Mouse (Mus musculus): ENCODE results near the gene Fbxl5. TPM values are rescaled to one million over a fixed set of nuclear protein-coding genes. Genes with fewer than 3 reads are reported as not detected.

Gene Fbxl5
- polyA plus RNA-seq, 1 experiment from 2014 or later = 22.3 TPM

DNA sequence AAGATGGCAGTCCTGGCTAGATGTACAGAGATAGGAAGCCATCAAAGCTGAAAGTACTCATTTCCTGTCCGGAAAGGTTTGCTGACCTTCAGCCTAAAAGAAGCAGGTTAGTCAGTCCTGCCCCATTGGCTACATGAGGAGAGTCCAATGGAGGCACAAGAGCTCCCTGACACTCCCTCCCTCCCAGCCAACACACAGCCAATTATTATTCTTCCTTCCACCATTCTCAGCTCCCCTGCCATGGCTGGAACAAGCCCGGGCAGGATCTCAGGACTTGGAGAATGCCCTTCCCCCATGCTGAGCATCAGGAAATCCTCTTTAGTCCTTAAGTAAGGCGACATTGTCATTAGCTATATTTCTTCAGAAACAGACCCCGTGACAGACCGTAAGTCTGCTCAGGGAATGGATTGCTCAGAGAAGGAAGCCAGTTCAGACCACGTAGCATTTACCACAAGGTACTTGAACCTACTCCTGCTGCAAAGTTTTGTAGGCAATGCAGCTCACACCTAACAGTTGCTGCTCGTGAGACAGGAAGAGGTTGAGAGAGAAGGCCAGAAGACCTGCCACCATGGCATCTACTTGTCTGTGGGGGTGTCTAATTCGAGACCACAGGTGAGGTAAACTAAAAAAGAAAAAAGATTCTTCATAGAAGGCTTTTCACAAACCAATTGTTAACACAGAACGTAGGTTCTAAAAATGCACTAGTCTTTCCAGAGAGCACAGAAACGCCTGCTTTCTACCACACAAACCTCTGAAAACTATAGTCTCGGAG lies 31.8 kb upstream of the Fbxl5 start:
- DNase-seq = no peak
- no peak overlapping the region for H3K4me3 ChIP-seq (replicated peaks)
- no peak overlapping the region for H3K9ac ChIP-seq
- 44% methylated on average over 11 of the region's 11 CpGs for WGBS (ENCODE audit: insufficient replicate concordance)
- no peak overlapping the region for H3K27ac ChIP-seq
- H3K36me3 ChIP-seq = no peaks in the 10 kb centered on the region
- no peaks in the 10 kb centered on the region for H3K4me1 ChIP-seq (replicated peaks)
- H3K27me3 ChIP-seq = no peaks in the 10 kb centered on the region
- no peak overlapping the region for H3K4me2 ChIP-seq
- 0 out of 2 replicates have a peak, but pooled peaks cover 3% of the 10 kb centered on the region for H3K9me3 ChIP-seq (replicated peaks)
- no peak for ATAC-seq (ENCODE audit: low read depth)

GRCm38 (mm10) chr5:43848275-43848674 lies 26.8 kb upstream of the Fbxl5 start:
- Histone ChIP-seq H3K4me1 (replicated peaks) (no peaks in the 10 kb centered on the region), H3K9me3 (replicated peaks) (peaks cover 5% of the 10 kb centered on the region; the same call in 1 of the 2 replicates), H3K9ac (no peak overlapping the region), H3K4me3 (replicated peaks) (no peak overlapping the region), H3K36me3 (no peaks in the 10 kb centered on the region), H3K27me3 (no peaks in the 10 kb centered on the region), H3K27ac (no peak overlapping the region), H3K4me2 (no peak overlapping the region)
- DNase-seq = no peak
- no peak for ATAC-seq (ENCODE audit: low read depth)
- 40% methylated on average over 3 of the region's 3 CpGs for WGBS (ENCODE audit: insufficient replicate concordance)

GRCm38 (mm10) chr5:43847555-43847954 lies 26.1 kb upstream of the Fbxl5 start:
- ATAC-seq (ENCODE audit: low read depth) (no peak), DNase-seq (no peak)
- H3K27ac ChIP-seq = no peak overlapping the region
- no peak overlapping the region for H3K4me2 ChIP-seq
- H3K9me3 ChIP-seq (replicated peaks) = peaks cover 5% of the 10 kb centered on the region; the same call in 1 of the 2 replicates
- no peak overlapping the region for H3K9ac ChIP-seq
- H3K36me3 ChIP-seq = no peaks in the 10 kb centered on the region
- H3K4me3 ChIP-seq (replicated peaks) = no peak overlapping the region
- H3K27me3 ChIP-seq = no peaks in the 10 kb centered on the region
- H3K4me1 ChIP-seq (replicated peaks) = no peaks in the 10 kb centered on the region

DNA sequence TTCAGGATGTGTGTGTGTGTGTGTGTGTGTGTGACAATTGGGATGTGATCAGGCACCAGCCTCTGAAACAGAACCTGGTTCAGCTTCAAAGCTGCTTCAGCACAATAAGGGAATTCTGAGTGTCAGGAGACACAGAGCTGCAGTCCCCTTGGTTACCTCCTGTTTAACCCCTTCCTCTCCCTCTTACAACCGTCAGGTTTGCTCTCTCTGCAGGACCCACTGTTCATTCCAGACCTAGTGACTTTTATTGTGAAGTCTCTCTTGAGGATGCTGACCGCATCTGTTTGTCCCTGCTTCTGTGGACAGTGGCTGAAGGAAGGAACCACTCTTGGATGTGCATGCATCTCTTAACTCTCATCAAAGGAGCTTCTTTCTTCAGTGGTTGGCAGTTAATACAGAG lies 24.8 kb upstream of the Fbxl5 start:
- no peaks in the 10 kb centered on the region for H3K36me3 ChIP-seq
- H3K4me2 ChIP-seq = no peak overlapping the region
- no peak overlapping the region for H3K27ac ChIP-seq
- H3K4me1 ChIP-seq (replicated peaks) = no peaks in the 10 kb centered on the region
- no peak overlapping the region for H3K4me3 ChIP-seq (replicated peaks)
- ATAC-seq (ENCODE audit: low read depth) (no peak), DNase-seq (no peak)
- WGBS (ENCODE audit: insufficient replicate concordance) = 21% methylated on average over 2 of the region's 2 CpGs
- H3K9ac ChIP-seq = no peak overlapping the region
- H3K9me3 ChIP-seq (replicated peaks) = peaks cover 5% of the 10 kb centered on the region; the same call in 1 of the 2 replicates
- no peaks in the 10 kb centered on the region for H3K27me3 ChIP-seq

GRCm38 (mm10) chr5:43845646-43846045 lies 24.2 kb upstream of the Fbxl5 start:
- Histone ChIP-seq H3K4me2 (no peak overlapping the region), H3K9me3 (replicated peaks) (peaks cover 5% of the 10 kb centered on the region; the same call in 1 of the 2 replicates), H3K27me3 (no peaks in the 10 kb centered on the region), H3K9ac (no peak overlapping the region), H3K36me3 (no peaks in the 10 kb centered on the region), H3K4me1 (replicated peaks) (no peaks in the 10 kb centered on the region), H3K27ac (no peak overlapping the region), H3K4me3 (replicated peaks) (no peak overlapping the region)
- ATAC-seq (ENCODE audit: low read depth) (no peak), DNase-seq (no peak)
- WGBS (ENCODE audit: insufficient replicate concordance) = 29% methylated on average over 1 of the region's 1 CpGs

- no peak for ATAC-seq (ENCODE audit: low read depth)
- WGBS (ENCODE audit: insufficient replicate concordance) = 72% methylated on average over 5 of the region's 5 CpGs
- Histone ChIP-seq H3K36me3 (no peaks in the 10 kb centered on the region), H3K4me2 (no peak overlapping the region), H3K9ac (no peak overlapping the region), H3K4me1 (replicated peaks) (no peaks in the 10 kb centered on the region), H3K9me3 (replicated peaks) (peaks cover 5% of the 10 kb centered on the region; the same call in 1 of the 2 replicates), H3K27me3 (no peaks in the 10 kb centered on the region), H3K4me3 (replicated peaks) (no peak overlapping the region), H3K27ac (no peak overlapping the region)
- DNase-seq = no peak
Measured at GRCm38 (mm10) chr5:43845083-43845482, 23.6 kb upstream of the Fbxl5 start.

DNA sequence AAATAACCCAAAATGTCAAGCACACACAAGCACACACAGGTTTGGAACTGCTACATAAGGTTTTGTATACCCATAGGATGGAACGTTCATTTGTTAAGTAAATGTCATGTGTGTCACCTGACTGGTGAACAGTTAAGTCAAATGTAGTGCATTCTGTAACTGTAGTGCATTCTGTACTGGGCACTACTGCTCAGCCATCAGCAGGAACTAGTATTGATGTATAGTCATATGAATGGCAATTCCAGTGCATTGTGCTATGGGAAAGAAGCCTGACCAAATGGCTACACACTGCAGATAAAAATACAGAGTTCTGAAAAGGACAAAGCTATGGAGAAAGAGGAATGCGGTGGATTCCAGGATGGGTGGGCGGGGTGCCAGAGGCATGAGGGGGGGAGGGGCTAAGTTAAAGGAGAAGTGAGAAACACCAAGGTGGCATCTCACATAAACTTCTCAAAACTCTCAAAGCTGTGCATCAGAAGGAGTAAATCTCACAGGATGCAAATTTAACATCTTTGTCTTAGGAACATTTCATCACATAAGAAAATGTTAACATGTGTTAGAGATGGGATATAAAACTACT lies 21.2 kb upstream of the Fbxl5 start:
- Histone ChIP-seq H3K36me3 (no peaks in the 10 kb centered on the region), H3K4me2 (no peak overlapping the region), H3K4me3 (replicated peaks) (no peak overlapping the region), H3K27ac (no peak overlapping the region), H3K9ac (no peak overlapping the region), H3K27me3 (no peaks in the 10 kb centered on the region), H3K9me3 (replicated peaks) (peaks cover 5% of the 10 kb centered on the region; the same call in 1 of the 2 replicates), H3K4me1 (replicated peaks) (no peaks in the 10 kb centered on the region)
- DNase-seq = no peak
- ATAC-seq (ENCODE audit: low read depth) = no peak
- 60% methylated on average over 3 of the region's 3 CpGs for WGBS (ENCODE audit: insufficient replicate concordance)

- ATAC-seq (ENCODE audit: low read depth) = no peak
- WGBS (ENCODE audit: insufficient replicate concordance) = 77% methylated on average over 5 of the region's 5 CpGs
- no peak for DNase-seq
- Histone ChIP-seq H3K36me3 (no peaks in the 10 kb centered on the region), H3K4me3 (replicated peaks) (no peak overlapping the region), H3K4me2 (peak overlapping the region; percentile 28), H3K9me3 (replicated peaks) (peaks cover 5% of the 10 kb centered on the region; the same call in 1 of the 2 replicates), H3K4me1 (replicated peaks) (no peaks in the 10 kb centered on the region), H3K27ac (no peak overlapping the region), H3K9ac (no peak overlapping the region), H3K27me3 (no peaks in the 10 kb centered on the region)
Measured at GRCm38 (mm10) chr5:43842011-43842285, 20.5 kb upstream of the Fbxl5 start.

DNA sequence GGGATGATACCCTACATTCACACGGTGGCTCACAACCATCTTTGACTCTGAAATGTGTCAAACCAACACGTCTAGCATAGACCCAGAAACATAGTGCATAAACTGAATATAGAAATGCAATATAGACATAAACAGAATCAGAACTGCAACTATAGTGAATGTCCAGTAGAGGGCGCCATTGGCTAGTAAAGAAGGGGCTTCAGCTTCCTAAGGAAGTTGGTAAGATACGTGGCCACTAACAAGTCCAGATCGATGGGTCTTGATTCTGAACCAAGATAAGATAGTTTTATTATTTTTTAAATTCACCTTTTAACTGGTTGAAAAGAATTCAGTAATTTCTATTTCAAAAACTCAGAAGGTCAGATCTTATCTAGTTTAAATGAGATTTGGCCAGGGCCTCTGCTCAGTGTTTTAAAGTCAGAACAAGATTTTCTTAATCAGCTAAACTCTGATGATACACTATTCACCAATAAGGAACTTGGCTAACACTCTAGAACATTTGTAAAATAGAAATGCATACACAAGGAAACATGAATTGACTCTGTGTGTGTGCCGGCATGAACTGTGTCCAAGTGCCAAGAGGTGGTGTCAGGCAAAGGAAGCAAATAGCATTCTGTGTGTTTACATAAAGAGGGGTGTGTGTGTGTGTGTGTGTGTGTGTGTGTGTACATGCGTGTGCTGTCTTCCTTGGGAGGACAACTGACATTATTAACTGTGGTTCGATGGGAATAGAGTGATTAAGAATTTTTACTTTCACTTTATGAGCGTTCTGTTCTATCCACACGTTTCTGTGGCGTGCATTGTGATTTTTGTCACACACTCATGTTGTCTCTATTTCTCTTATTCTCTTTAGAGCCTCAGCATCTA lies 19.9 kb upstream of the Fbxl5 start:
- DNase-seq (no peak), ATAC-seq (ENCODE audit: low read depth) (no peak)
- Histone ChIP-seq H3K27me3 (no peaks in the 10 kb centered on the region), H3K9ac (no peak overlapping the region), H3K4me3 (replicated peaks) (no peak overlapping the region), H3K36me3 (no peaks in the 10 kb centered on the region), H3K9me3 (replicated peaks) (peaks cover 5% of the 10 kb centered on the region; the same call in 1 of the 2 replicates), H3K27ac (no peak overlapping the region), H3K4me2 (peak overlapping the region; percentile 28), H3K4me1 (replicated peaks) (no peaks in the 10 kb centered on the region)
- 37% methylated on average over 11 of the region's 11 CpGs for WGBS (ENCODE audit: insufficient replicate concordance)

DNA sequence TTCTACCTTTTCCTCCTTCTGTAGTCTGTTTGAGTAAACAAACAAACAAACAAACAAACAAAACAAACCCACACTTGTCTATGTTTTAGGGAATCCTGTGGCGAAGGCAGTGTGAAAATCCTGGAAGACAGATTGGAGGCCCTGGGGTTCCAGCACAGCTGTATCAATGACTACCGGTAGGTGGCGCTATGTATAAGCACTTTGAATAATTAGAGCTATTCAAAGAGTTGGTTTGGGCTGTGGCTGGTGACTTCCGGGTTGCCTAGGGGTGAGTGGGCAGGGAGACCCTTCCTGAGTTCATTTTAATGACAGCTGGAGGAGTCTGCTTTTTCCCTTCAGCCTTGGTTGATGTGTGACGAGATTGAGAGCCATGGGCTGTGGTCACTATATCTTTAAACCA lies 15.9 kb upstream of the Fbxl5 start:
- Histone ChIP-seq H3K27ac (no peak overlapping the region), H3K27me3 (no peaks in the 10 kb centered on the region), H3K9ac (no peak overlapping the region), H3K9me3 (replicated peaks) (no peaks in the 10 kb centered on the region), H3K4me1 (replicated peaks) (no peaks in the 10 kb centered on the region), H3K4me3 (replicated peaks) (no peak overlapping the region), H3K36me3 (no peaks in the 10 kb centered on the region), H3K4me2 (no peak overlapping the region)
- peak; percentile 5 for DNase-seq
- no peak for ATAC-seq (ENCODE audit: low read depth)
- WGBS (ENCODE audit: insufficient replicate concordance) = 25% methylated on average over 5 of the region's 5 CpGs

- 75% methylated on average over 7 of the region's 7 CpGs for WGBS (ENCODE audit: insufficient replicate concordance)
- Histone ChIP-seq H3K9me3 (replicated peaks) (no peaks in the 10 kb centered on the region), H3K4me2 (no peak overlapping the region), H3K36me3 (no peaks in the 10 kb centered on the region), H3K9ac (no peak overlapping the region), H3K4me3 (replicated peaks) (no peak overlapping the region), H3K27me3 (no peaks in the 10 kb centered on the region), H3K27ac (no peak overlapping the region), H3K4me1 (replicated peaks) (no peaks in the 10 kb centered on the region)
- no peak for DNase-seq
- no peak for ATAC-seq (ENCODE audit: low read depth)
Measured at GRCm38 (mm10) chr5:43836590-43836989, 15.2 kb upstream of the Fbxl5 start.
